Mouse (Mus musculus): ENCODE data around the gene Gnb2. TPM values are rescaled to one million over a fixed set of nuclear protein-coding genes. Genes with fewer than 3 reads are reported as not detected.

Gene Gnb2
- total RNA-seq, 2 experiments from 2014 or later, result 483 to 529 TPM

GRCm38 (mm10) chr5:137523396-137524250 is 9.7 kb downstream of the Gnb2 start:
- DNase-seq (ENCODE audit: low spot score in 2 of 2), result peak in 1 of 2 experiments; percentile 15

- no peak for DNase-seq (ENCODE audit: low spot score in 2 of 2)
Observed at GRCm38 (mm10) chr5:137522711-137523110, 10.6 kb downstream of the Gnb2 start.

- no peak for DNase-seq (ENCODE audit: low spot score in 2 of 2)
Observed at GRCm38 (mm10) chr5:137521861-137522260, 11.4 kb downstream of the Gnb2 start.

GRCm38 (mm10) chr5:137519691-137520550 is 13.4 kb downstream of the Gnb2 start:
- no peak for DNase-seq (ENCODE audit: low spot score in 2 of 2)

- DNase-seq (ENCODE audit: low spot score in 2 of 2), result no peak
Observed at GRCm38 (mm10) chr5:137518436-137518835, 14.9 kb downstream of the Gnb2 start, which contains the start of gene Gigyf1. TSS of gene Gigyf1 (plus strand) at chr5:137518548.

GRCm38 (mm10) chr5:137514811-137515210 is 18.5 kb downstream of the Gnb2 start:
- no peak for DNase-seq (ENCODE audit: low spot score in 2 of 2)

- no peak for DNase-seq (ENCODE audit: low spot score in 2 of 2)
Observed at GRCm38 (mm10) chr5:137513951-137514721, 19.2 kb downstream of the Gnb2 start.

GRCm38 (mm10) chr5:137512847-137513794 is 20.2 kb downstream of the Gnb2 start:
- no peak for DNase-seq (ENCODE audit: low spot score in 2 of 2)

GRCm38 (mm10) chr5:137511706-137512105 is 21.6 kb downstream of the Gnb2 start:
- no peak for DNase-seq (ENCODE audit: low spot score in 2 of 2)

- DNase-seq (ENCODE audit: low spot score in 2 of 2), result no peak
Observed at GRCm38 (mm10) chr5:137510573-137511390, 22.5 kb downstream of the Gnb2 start.

GRCm38 (mm10) chr5:137510014-137510501 is 23.3 kb downstream of the Gnb2 start:
- peak; percentile 75 to 86 for DNase-seq (ENCODE audit: low spot score in 2 of 2)

GRCm38 (mm10) chr5:137504041-137504440 is 29.3 kb downstream of the Gnb2 start:
- no peak for DNase-seq (ENCODE audit: low spot score in 2 of 2)

- DNase-seq (ENCODE audit: low spot score in 2 of 2), result peak; percentile 69 to 87
Observed at GRCm38 (mm10) chr5:137502667-137503110, 30.6 kb downstream of the Gnb2 start.

- DNase-seq (ENCODE audit: low spot score in 2 of 2), result peak; percentile 99 to 100
Observed at GRCm38 (mm10) chr5:137501709-137502666, 31.3 kb downstream of the Gnb2 start, which contains the start of gene Pop7. TSS of gene Pop7 (minus strand) at chr5:137502518.

- no peak for DNase-seq (ENCODE audit: low spot score in 2 of 2)
Observed at GRCm38 (mm10) chr5:137500186-137500585, 33.1 kb downstream of the Gnb2 start.

GRCm38 (mm10) chr5:137493831-137494230 is 39.5 kb downstream of the Gnb2 start:
- no peak for DNase-seq (ENCODE audit: low spot score in 2 of 2)

GRCm38 (mm10) chr5:137491559-137491958 is 41.8 kb downstream of the Gnb2 start:
- DNase-seq (ENCODE audit: low spot score in 2 of 2), result peak; percentile 39 to 69

- DNase-seq (ENCODE audit: low spot score in 2 of 2), result no peak
Observed at GRCm38 (mm10) chr5:137487616-137488015, 45.7 kb downstream of the Gnb2 start.

Measured in gastrocnemius, postnatal 4 days (tissue).